ENCODE assay signal across 9 mouse cellular contexts in genomic region chr13:58358629-58359303, GRCm38 (mm10). TPM values are rescaled to one million over a fixed set of nuclear protein-coding genes. Genes with fewer than 3 reads are reported as not detected.
DNase-seq lines count a peak whose midpoint lies in the region; ATAC-seq and TF ChIP-seq lines count a peak whose summit lies in the region.
"Had no signal": no experiment of that assay in that cellular context is flagged by ENCODE, and none has a peak within 500 bp of the region (broad histone marks: within the 10 kb centered on the region; RNA-seq: fewer than 3 reads in every experiment).

TSS of gene Kif27 (minus strand) at chr13:58359122.

- peak within 1 kb of the TSS; percentile 53 for H3K9ac ChIP-seq in ES-Bruce4 (ENCODE audit: low read depth, poor library complexity, severe bottlenecking)
- peak within 1 kb of the TSS; percentile 66 for H3K9ac ChIP-seq in forebrain, embryonic 12.5 days
- H3K9ac ChIP-seq in heart, postnatal 0 days (replicated peaks; ENCODE audit: low read depth, low read length): peak within 1 kb of the TSS; percentile 52; the same call in 1 of the 2 replicates
- peak within 1 kb of the TSS; percentile 66 for H3K9ac ChIP-seq in liver, embryonic 16.5 days (ENCODE audit: low read depth, low read length)
- H3K9ac ChIP-seq in neural tube, embryonic 13.5 days: peak within 1 kb of the TSS; percentile 75

- no peak for TF ChIP-seq EP300 in ES-Bruce4 (IDR thresholded peaks at IDR 0.05; ENCODE audit: insufficient read depth, low read depth, low read length)
- no peak for TF ChIP-seq EP300 in heart, postnatal 0 days (IDR thresholded peaks at IDR 0.05; ENCODE audit: low read depth)

- H3K36me3 ChIP-seq in ES-Bruce4 (ENCODE audit: control insufficient read depth, insufficient read depth, low read length, poor library complexity, severe bottlenecking): no peaks in the 10 kb centered on the region
- no peaks in the 10 kb centered on the region for H3K36me3 ChIP-seq in forebrain, embryonic 12.5 days (replicated peaks)
- no peaks in the 10 kb centered on the region for H3K36me3 ChIP-seq in heart, postnatal 0 days (replicated peaks; ENCODE audit: control insufficient read depth, insufficient read depth, low read length)
- no peaks in the 10 kb centered on the region for H3K36me3 ChIP-seq in liver, embryonic 16.5 days (ENCODE audit: control insufficient read depth, insufficient read depth)
- H3K36me3 ChIP-seq in neural tube, embryonic 13.5 days: no peaks in the 10 kb centered on the region

- H3K4me1 ChIP-seq in ES-Bruce4 (ENCODE audit: control insufficient read depth, insufficient read depth, low read length): no peaks in the 10 kb centered on the region
- no peaks in the 10 kb centered on the region for H3K4me1 ChIP-seq in forebrain, embryonic 12.5 days
- H3K4me1 ChIP-seq in heart, postnatal 0 days (ENCODE audit: control insufficient read depth, insufficient read depth): no peaks in the 10 kb centered on the region
- peaks cover 9% of the 10 kb centered on the region for H3K4me1 ChIP-seq in liver, embryonic 16.5 days (ENCODE audit: control insufficient read depth, low read depth, low read length)
- H3K4me1 ChIP-seq in neural tube, embryonic 13.5 days (replicated peaks): 0 out of 2 replicates have a peak, but pooled peaks cover 8% of the 10 kb centered on the region

- H3K9me3 ChIP-seq in ES-Bruce4 (replicated peaks; ENCODE audit: control insufficient read depth, insufficient read depth, low read length, poor library complexity, severe bottlenecking): no peaks in the 10 kb centered on the region
- no peaks in the 10 kb centered on the region for H3K9me3 ChIP-seq in forebrain, embryonic 12.5 days
- no peaks in the 10 kb centered on the region for H3K9me3 ChIP-seq in heart, postnatal 0 days (replicated peaks; ENCODE audit: control insufficient read depth, low read length)
- H3K9me3 ChIP-seq in liver, embryonic 16.5 days (replicated peaks; ENCODE audit: control insufficient read depth, low read length): no peaks in the 10 kb centered on the region
- no peaks in the 10 kb centered on the region for H3K9me3 ChIP-seq in neural tube, embryonic 13.5 days

- peak within 1 kb of the TSS; percentile 92 for H3K4me2 ChIP-seq in forebrain, embryonic 12.5 days
- H3K4me2 ChIP-seq in heart, postnatal 0 days (ENCODE audit: low read depth, low read length): peak within 1 kb of the TSS; percentile 95
- peak within 1 kb of the TSS; percentile 98 for H3K4me2 ChIP-seq in liver, embryonic 16.5 days (ENCODE audit: low read depth, low read length)
- H3K4me2 ChIP-seq in neural tube, embryonic 13.5 days: peak within 1 kb of the TSS; percentile 93

- TF ChIP-seq CTCF in ES-Bruce4 (IDR thresholded peaks at IDR 0.05; ENCODE audit: low read depth, low read length): no peak
- no peak for TF ChIP-seq CTCF in heart, postnatal 0 days (IDR thresholded peaks at IDR 0.05; ENCODE audit: low read depth)

- peak within 1 kb of the TSS; percentile 19 for H3K27ac ChIP-seq in ES-Bruce4 (ENCODE audit: insufficient read depth, low read length)
- H3K27ac ChIP-seq in forebrain, embryonic 12.5 days: 0 out of 2 replicates have a peak within 1 kb of the TSS, but pooled peaks have one; percentile 42
- no peak within 1 kb of the TSS for H3K27ac ChIP-seq in heart, postnatal 0 days (ENCODE audit: low read depth)
- peak within 1 kb of the TSS; percentile 72 for H3K27ac ChIP-seq in liver, embryonic 16.5 days (ENCODE audit: low read length)
- peak within 1 kb of the TSS; percentile 42; the same call in 1 of the 2 replicates for H3K27ac ChIP-seq in neural tube, embryonic 13.5 days (replicated peaks)
- H3K27ac ChIP-seq: macrophage had no signal

- peak; percentile 99 for ATAC-seq in forebrain, embryonic 12.5 days (ENCODE audit: low FRiP score)
- peak; percentile 99 for ATAC-seq in heart, postnatal 0 days (ENCODE audit: insufficient read depth, low read depth)
- peak; percentile 98 for ATAC-seq in liver, embryonic 16.5 days (ENCODE audit: low read depth)
- peak; percentile 97 for ATAC-seq in neural tube, embryonic 13.5 days (ENCODE audit: low read depth)

- no peak for TF ChIP-seq POLR2A in ES-Bruce4 (IDR thresholded peaks at IDR 0.05; ENCODE audit: insufficient read depth, low read length)

- peak; percentile 92 for DNase-seq in c-Kit-positive CD71-positive TER-119-positive erythroid progenitor cells, embryonic 14.5 days (ENCODE audit: low spot score)
- peak; percentile 89 for DNase-seq in heart, postnatal 0 days (ENCODE audit: low spot score)
- peak; percentile 89 to 93 for DNase-seq in kidney, postnatal 36 days
- peak; percentile 50 for DNase-seq in telencephalon, adult 2 months (ENCODE audit: low read depth, low spot score)

- WGBS in forebrain, embryonic 12.5 days: under 1% methylated on average over 83 of the region's 85 CpGs
- under 1% methylated on average over 74 of the region's 85 CpGs for WGBS in heart, postnatal 0 days
- WGBS in liver, embryonic 16.5 days (ENCODE audit: insufficient replicate concordance): under 1% methylated on average over 79 of the region's 85 CpGs
- WGBS in neural tube, embryonic 13.5 days: under 1% methylated on average over 56 of the region's 85 CpGs

- peak within 1 kb of the TSS; percentile 64 for H3K4me3 ChIP-seq in ES-Bruce4 (ENCODE audit: low read depth, low read length)
- H3K4me3 ChIP-seq in forebrain, embryonic 12.5 days (replicated peaks): peak within 1 kb of the TSS; percentile 65
- peak within 1 kb of the TSS; percentile 67 for H3K4me3 ChIP-seq in heart, postnatal 0 days (ENCODE audit: low read depth, low read length)
- peak within 1 kb of the TSS; percentile 70 for H3K4me3 ChIP-seq in liver, embryonic 16.5 days (ENCODE audit: low read depth, low read length)
- peak within 1 kb of the TSS; percentile 69 for H3K4me3 ChIP-seq in neural tube, embryonic 13.5 days

- no peaks in the 10 kb centered on the region for H3K27me3 ChIP-seq in ES-Bruce4 (ENCODE audit: control insufficient read depth, insufficient read depth, low read length, poor library complexity, severe bottlenecking)
- H3K27me3 ChIP-seq in forebrain, embryonic 12.5 days: no peaks in the 10 kb centered on the region
- no peaks in the 10 kb centered on the region for H3K27me3 ChIP-seq in heart, postnatal 0 days (ENCODE audit: control insufficient read depth, insufficient read depth, low read length)
- peaks cover 4% of the 10 kb centered on the region for H3K27me3 ChIP-seq in liver, embryonic 16.5 days (ENCODE audit: control insufficient read depth, insufficient read depth, low read depth, low read length)
- peaks cover 10% of the 10 kb centered on the region for H3K27me3 ChIP-seq in neural tube, embryonic 13.5 days

RNA-seq across cellular contexts. Expression of gene Kif27, which starts in this region (rescaled TPM):
- 1.4 and 2.2 TPM in 2 replicates for polyA plus RNA-seq in ES-Bruce4 (2011; ENCODE audit: insufficient read depth, insufficient read length, low read depth, missing spikeins)
- polyA plus RNA-seq in forebrain, embryonic 12.5 days (2016; fragmentation: Nextera tagmentation; extraction: Ambion mirVana): 1.7 TPM in 2 replicates
- total RNA-seq in heart, postnatal 0 days (2014; rRNA removed; ENCODE audit: low replicate concordance): not detected in 2 replicates
- 0.10 and 0.15 TPM in 2 replicates for polyA plus RNA-seq in heart, postnatal 0 days (2015; fragmentation: Nextera tagmentation; extraction: Ambion mirVana)
- polyA plus RNA-seq in liver, embryonic 16.5 days (2015; fragmentation: Nextera tagmentation; extraction: Ambion mirVana): 0.02 and 0.04 TPM in 2 replicates
- 1.2 and 1.3 TPM in 2 replicates for polyA plus RNA-seq in neural tube, embryonic 13.5 days (2015; fragmentation: Nextera tagmentation; extraction: Ambion mirVana)

Comparison
In these comparisons a context has a peak if more than half of its experiments do, and no peak if none do; other contexts are left out.
1. Peak in DNase-seq, ATAC-seq, H3K4me3 ChIP-seq, H3K9ac ChIP-seq and H3K4me2 ChIP-seq in heart, postnatal 0 days; RNA of the gene not detected or under 1 TPM.
2. Peak in ATAC-seq, H3K4me3 ChIP-seq, H3K27ac ChIP-seq, H3K9ac ChIP-seq and H3K4me2 ChIP-seq in liver, embryonic 16.5 days; RNA of the gene not detected or under 1 TPM.